Mouse (Mus musculus): ENCODE data around the gene Tmem44.

DNA sequence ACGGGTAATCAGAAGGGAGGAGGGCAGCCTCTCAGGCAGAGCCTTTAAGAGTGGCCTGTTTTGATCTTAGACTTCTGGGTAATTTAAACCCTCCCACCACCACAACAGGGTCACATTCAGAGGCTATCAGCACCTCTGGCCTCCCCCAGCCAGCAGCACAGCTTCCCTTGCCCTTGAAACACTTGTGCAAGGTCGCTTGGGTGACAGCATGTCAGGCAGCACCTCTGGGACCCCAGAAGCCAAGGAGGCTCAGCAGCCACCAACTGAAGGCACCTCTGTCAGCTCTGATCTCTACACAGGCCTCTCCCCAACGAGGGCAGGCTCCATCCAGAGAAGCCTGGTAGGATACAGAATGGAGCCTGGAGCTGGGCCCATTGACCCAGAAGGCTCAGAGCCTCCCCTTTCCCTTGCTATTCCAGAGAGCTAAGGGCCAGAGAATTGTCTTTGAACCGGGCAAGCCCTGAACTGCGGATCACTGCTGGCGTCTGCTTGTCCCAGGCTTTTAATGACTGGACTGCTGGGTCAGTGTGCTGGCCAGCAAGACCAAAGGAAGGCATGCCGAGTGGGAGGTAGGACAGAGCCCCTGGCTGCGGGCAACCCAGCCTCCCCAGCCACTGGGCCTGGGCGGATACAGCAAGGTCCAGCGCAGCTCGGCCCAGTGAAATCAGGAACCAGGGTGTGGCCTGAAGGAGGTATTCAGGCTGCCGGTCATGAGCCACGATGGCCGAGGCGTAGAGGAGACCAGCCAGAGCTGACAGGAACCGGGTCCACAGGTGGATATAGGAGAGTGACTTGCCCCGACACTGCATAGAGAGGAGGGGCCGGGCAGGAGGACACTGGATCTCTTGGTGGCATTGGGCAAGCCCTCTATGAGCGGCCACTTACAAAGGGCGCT, 10.3 kb downstream of the Tmem44 start:
- TF ChIP-seq CTCF (IDR thresholded peaks at IDR 0.05; ENCODE audit: low read depth, low read length) (no peak), POLR2A (IDR thresholded peaks at IDR 0.05; ENCODE audit: extremely low read depth, insufficient read depth, low read length) (no peak)

Data from liver, adult 2 months (tissue).